ENCODE assay signal across 20 mouse cellular contexts in genomic region chr1:166060406-166060805, GRCm38 (mm10). TPM values are rescaled to one million over a fixed set of nuclear protein-coding genes. Genes with fewer than 3 reads are reported as not detected.
DNase-seq lines count a peak whose midpoint lies in the region; ATAC-seq lines count a peak whose summit lies in the region.
"Had no signal": no experiment of that assay in that cellular context is flagged by ENCODE, and none has a peak within 500 bp of the region (broad histone marks: within the 10 kb centered on the region; RNA-seq: fewer than 3 reads in every experiment).

No protein-coding gene starts in this region.

- H3K36me3 ChIP-seq in embryonic facial prominence, embryonic 11.5 days (replicated peaks; ENCODE audit: control insufficient read depth, insufficient read depth, low read depth, low read length): no peaks in the 10 kb centered on the region
- no peaks in the 10 kb centered on the region for H3K36me3 ChIP-seq in embryonic facial prominence, embryonic 10.5 days (replicated peaks)
- no peaks in the 10 kb centered on the region for H3K36me3 ChIP-seq in limb, embryonic 12.5 days
- H3K36me3 ChIP-seq in limb, embryonic 10.5 days: no peaks in the 10 kb centered on the region
- no peaks in the 10 kb centered on the region for H3K36me3 ChIP-seq in megakaryocyte, embryonic 14.5 days (replicated peaks; ENCODE audit: low read length)
- H3K36me3 ChIP-seq: embryonic facial prominence, embryonic 13.5 days; G1E; heart, embryonic 13.5 days had no signal

- no peak overlapping the region for H3K27ac ChIP-seq in embryonic facial prominence, embryonic 11.5 days (replicated peaks; ENCODE audit: low read depth, low read length)
- no peak overlapping the region for H3K27ac ChIP-seq in embryonic facial prominence, embryonic 10.5 days (replicated peaks)
- 0 out of 2 replicates have a peak overlapping the region, but pooled peaks have one; percentile 17 for H3K27ac ChIP-seq in limb, embryonic 12.5 days
- H3K27ac ChIP-seq in limb, embryonic 10.5 days: no peak overlapping the region
- H3K27ac ChIP-seq: embryonic facial prominence, embryonic 13.5 days; heart, embryonic 13.5 days had no signal

- no peaks in the 10 kb centered on the region for H3K4me1 ChIP-seq in embryonic facial prominence, embryonic 11.5 days (ENCODE audit: control insufficient read depth, insufficient read depth, low read length)
- peaks cover 24% of the 10 kb centered on the region for H3K4me1 ChIP-seq in embryonic facial prominence, embryonic 10.5 days
- H3K4me1 ChIP-seq in limb, embryonic 12.5 days (replicated peaks): peaks cover 48% of the 10 kb centered on the region
- peaks cover 33% of the 10 kb centered on the region for H3K4me1 ChIP-seq in limb, embryonic 10.5 days
- H3K4me1 ChIP-seq in megakaryocyte, embryonic 14.5 days: peaks cover 12% of the 10 kb centered on the region

- no peak overlapping the region for H3K4me3 ChIP-seq in embryonic facial prominence, embryonic 11.5 days (ENCODE audit: low read depth, low read length)
- H3K4me3 ChIP-seq in embryonic facial prominence, embryonic 10.5 days: no peak overlapping the region
- no peak overlapping the region for H3K4me3 ChIP-seq in limb, embryonic 12.5 days (replicated peaks)
- H3K4me3 ChIP-seq in limb, embryonic 10.5 days: no peak overlapping the region
- peak overlapping the region; percentile 31 for H3K4me3 ChIP-seq in megakaryocyte, embryonic 14.5 days (replicated peaks)
- H3K4me3 ChIP-seq: embryonic facial prominence, embryonic 13.5 days; heart, embryonic 13.5 days had no signal

- no peaks in the 10 kb centered on the region for H3K9me3 ChIP-seq in embryonic facial prominence, embryonic 11.5 days (replicated peaks; ENCODE audit: control insufficient read depth, low read length)
- no peaks in the 10 kb centered on the region for H3K9me3 ChIP-seq in embryonic facial prominence, embryonic 10.5 days
- no peaks in the 10 kb centered on the region for H3K9me3 ChIP-seq in limb, embryonic 12.5 days
- no peaks in the 10 kb centered on the region for H3K9me3 ChIP-seq in limb, embryonic 10.5 days (replicated peaks)
- H3K9me3 ChIP-seq in megakaryocyte, embryonic 14.5 days: no peaks in the 10 kb centered on the region; the same call in 1 of the 2 replicates
- H3K9me3 ChIP-seq: embryonic facial prominence, embryonic 13.5 days; G1E; heart, embryonic 13.5 days had no signal

- ATAC-seq in embryonic facial prominence, embryonic 11.5 days (replicated peaks; ENCODE audit: insufficient number of reproducible peaks, low FRiP score, low TSS enrichment, low read depth): 0 out of 2 replicates have a peak, but pooled peaks have one; percentile 58
- ATAC-seq in limb, embryonic 12.5 days (ENCODE audit: insufficient number of reproducible peaks, insufficient read depth, low FRiP score, low TSS enrichment, low read depth): no peak
- ATAC-seq in megakaryocyte, adult 5-6 weeks (ENCODE audit: poor library complexity, severe bottlenecking): no peak
- ATAC-seq: CD4-positive, CD25-positive, alpha-beta regulatory T cell, adult 4 months; forebrain, embryonic 14.5 days; hindbrain, embryonic 16.5 days had no signal

- H3K4me2 ChIP-seq in embryonic facial prominence, embryonic 11.5 days (ENCODE audit: low read depth, low read length): no peak overlapping the region
- H3K4me2 ChIP-seq in limb, embryonic 12.5 days: no peak overlapping the region
- H3K4me2 ChIP-seq: embryonic facial prominence, embryonic 13.5 days; heart, embryonic 13.5 days had no signal

- no peaks in the 10 kb centered on the region for H3K27me3 ChIP-seq in embryonic facial prominence, embryonic 11.5 days (ENCODE audit: control insufficient read depth, insufficient read depth, low read length)
- H3K27me3 ChIP-seq in embryonic facial prominence, embryonic 10.5 days (replicated peaks; ENCODE audit: low read depth, poor library complexity, severe bottlenecking): peaks cover 19% of the 10 kb centered on the region
- H3K27me3 ChIP-seq in limb, embryonic 12.5 days: peaks cover 4% of the 10 kb centered on the region; the same call in 1 of the 2 replicates
- 0 out of 2 replicates have a peak, but pooled peaks cover 8% of the 10 kb centered on the region for H3K27me3 ChIP-seq in limb, embryonic 10.5 days (ENCODE audit: low read depth, poor library complexity, severe bottlenecking)
- H3K27me3 ChIP-seq in megakaryocyte, embryonic 14.5 days (replicated peaks): peaks cover 32% of the 10 kb centered on the region

- no peak overlapping the region for H3K9ac ChIP-seq in embryonic facial prominence, embryonic 11.5 days (replicated peaks; ENCODE audit: low read length)
- H3K9ac ChIP-seq in limb, embryonic 12.5 days (replicated peaks): no peak overlapping the region
- H3K9ac ChIP-seq: embryonic facial prominence, embryonic 13.5 days; heart, embryonic 13.5 days had no signal

- 71% methylated on average over 1 of the region's 1 CpGs for WGBS in embryonic facial prominence, embryonic 11.5 days
- 71% methylated on average over 1 of the region's 1 CpGs for WGBS in embryonic facial prominence, embryonic 10.5 days
- WGBS in limb, embryonic 12.5 days: 67% methylated on average over 1 of the region's 1 CpGs
- 83% methylated on average over 1 of the region's 1 CpGs for WGBS in limb, embryonic 10.5 days

- no peak for DNase-seq in embryonic facial prominence, embryonic 11.5 days (ENCODE audit: low spot score)
- DNase-seq in embryonic facial prominence, embryonic 10.5 days (ENCODE audit: low spot score): no peak
- DNase-seq in limb, embryonic 10.5 days (ENCODE audit: low spot score): no peak
- no peak for DNase-seq in right cerebral cortex, postnatal 36 days (ENCODE audit: low spot score in 2 of 2)
- DNase-seq: adrenal gland, adult 8-10 months; adrenal gland, postnatal 36 days; B cell, adult 2 months; cerebellum, adult 2 months; cerebellum, postnatal 10 days; gastrocnemius, postnatal 14 days; heart, postnatal 36 days had no signal

RNA-seq across cellular contexts. Expression of gene Pou2f1, which starts 57.9 kb away (rescaled TPM):
- 22.1 and 22.8 TPM in 2 replicates for polyA plus RNA-seq in embryonic facial prominence, embryonic 11.5 days (2014; fragmentation: Nextera tagmentation; extraction: Ambion mirVana)
- 27.0 and 28.1 TPM in 2 replicates for polyA plus RNA-seq in embryonic facial prominence, embryonic 10.5 days (2016; fragmentation: Nextera tagmentation; extraction: Ambion mirVana)
- 17.0 and 18.5 TPM in 2 replicates for polyA plus RNA-seq in limb, embryonic 12.5 days (2016; fragmentation: Nextera tagmentation; extraction: Ambion mirVana)
- 28.8 and 32.3 TPM in 2 replicates for polyA plus RNA-seq in limb, embryonic 10.5 days (2016; fragmentation: Nextera tagmentation; extraction: Ambion mirVana)
- polyA plus RNA-seq in megakaryocyte, embryonic 14.5 days (2012; ENCODE audit: insufficient read depth, low replicate concordance): 3.8 and 3.9 TPM in 2 replicates
- 21.9 and 25.6 TPM in 2 replicates for total RNA-seq in megakaryocyte, adult 5-6 weeks (2015)
- 12.9 and 18.1 TPM in 2 replicates for total RNA-seq in megakaryocyte, adult 5-6 weeks (2017)
